Mouse (Mus musculus) intestine, postnatal 0 days (tissue): ENCODE results near the gene Fcgr4. TPM values are rescaled to one million over a fixed set of nuclear protein-coding genes. Genes with fewer than 3 reads are reported as not detected.

Experiments used
- ATAC-seq: fragments of 200-750 bp; cut with Nextera tagmentation; 2 replicates; pipeline ENCODE4 v1.8.0; 2017; ENCODE audit warnings: mild to moderate bottlenecking, moderate TSS enrichment, moderate library complexity
- H3K27ac ChIP-seq: fragments of 300-500 bp; sonication (generic); 2 replicates; pipeline ENCODE4 v1.5.1; 2014; ENCODE audit warnings: mild to moderate bottlenecking, low read depth, low read length, moderate library complexity
- H3K27me3 ChIP-seq: fragments of 300-500 bp; sonication (generic); replicated peaks from 2 replicates; pipeline ENCODE4 v1.6.1; 2014; ENCODE audit warnings: low read length, mixed read lengths; ENCODE audit not compliant: control insufficient read depth, insufficient read depth
- H3K36me3 ChIP-seq: fragments of 300-500 bp; sonication (generic); 2 replicates; pipeline ENCODE4 v1.6.1; 2014; ENCODE audit warnings: mild to moderate bottlenecking, moderate library complexity; ENCODE audit not compliant: control insufficient read depth, insufficient read depth
- H3K4me1 ChIP-seq: fragments of 300-500 bp; sonication (generic); replicated peaks from 2 replicates; pipeline ENCODE4 v1.6.1; 2014; ENCODE audit warnings: antibody characterized with exemption, low read length, mixed read lengths; ENCODE audit not compliant: control insufficient read depth, insufficient read depth
- H3K4me2 ChIP-seq: fragments of 300-500 bp; sonication (generic); replicated peaks from 2 replicates; pipeline ENCODE4 v1.6.1; 2014; ENCODE audit warnings: low read depth, mild to moderate bottlenecking, moderate library complexity
- H3K4me3 ChIP-seq: fragments of 300-500 bp; sonication (generic); 2 replicates; pipeline ENCODE4 v1.5.1; 2014; ENCODE audit warnings: low read depth, low read length
- H3K9ac ChIP-seq: fragments of 300-500 bp; sonication (generic); 2 replicates; pipeline ENCODE4 v1.6.1; 2014; ENCODE audit warnings: mild to moderate bottlenecking, low read depth, low read length
- H3K9me3 ChIP-seq: fragments of 300-500 bp; sonication (generic); 2 replicates; pipeline ENCODE4 v1.6.1; 2016; ENCODE audit warnings: mixed run types; ENCODE audit not compliant: control insufficient read depth
- CTCF ChIP-seq: sonication (generic); IDR thresholded peaks from 2 replicates; pipeline ENCODE4 v1.5.1; 2016; ENCODE audit warnings: low read depth, mild to moderate bottlenecking, control low read depth, antibody characterized with exemption, moderate library complexity
- WGBS: fragments of 180-500 bp; shearing (Covaris S2); extraction: QIAGEN DNeasy Blood & Tissue Kit; methylation state at CpG from one replicate; pipeline ENCODE4 v1.1.7; 2014; 5-methylcytosine and 5-hydroxymethylcytosine counted together
- polyA plus RNA-seq: library from polyadenylated mRNA; unstranded; fragments of >200 nt; fragmentation: Nextera tagmentation; extraction: Ambion mirVana; gene quantifications from 2 replicates; pipeline ENCODE4 v1.2.1, GENCODE M21; 2015

Fcgr4 gene
- polyA plus RNA-seq, 1 experiment from 2014 or later, result 3.7 TPM

- no peaks in the 10 kb centered on the region for H3K9me3 ChIP-seq
- no peak overlapping the region for H3K27ac ChIP-seq
- TF ChIP-seq CTCF, result no peak
- 44% methylated on average over 6 of the region's 6 CpGs for WGBS
- H3K4me1 ChIP-seq, result no peaks in the 10 kb centered on the region
- no peak overlapping the region for H3K4me3 ChIP-seq
- H3K4me2 ChIP-seq, result no peak overlapping the region
- no peak for ATAC-seq
- H3K36me3 ChIP-seq, result no peaks in the 10 kb centered on the region
- no peak overlapping the region for H3K9ac ChIP-seq
- H3K27me3 ChIP-seq, result no peaks in the 10 kb centered on the region
These were observed 13.6 kb upstream of the Fcgr4 start for GRCm38 (mm10) chr1:171005081-171005480.

GRCm38 (mm10) chr1:171005586-171005985 is 13.1 kb upstream of the Fcgr4 start:
- Histone ChIP-seq H3K27me3 (no peaks in the 10 kb centered on the region), H3K4me1 (no peaks in the 10 kb centered on the region), H3K27ac (no peak overlapping the region), H3K4me2 (no peak overlapping the region), H3K9me3 (no peaks in the 10 kb centered on the region), H3K4me3 (no peak overlapping the region), H3K36me3 (no peaks in the 10 kb centered on the region), H3K9ac (no peak overlapping the region)
- ATAC-seq, result no peak
- no peak for TF ChIP-seq CTCF

- H3K27me3 ChIP-seq, result no peaks in the 10 kb centered on the region
- no peaks in the 10 kb centered on the region for H3K4me1 ChIP-seq
- no peaks in the 10 kb centered on the region for H3K36me3 ChIP-seq
- no peak overlapping the region for H3K27ac ChIP-seq
- WGBS, result 84% methylated on average over 4 of the region's 4 CpGs
- no peak overlapping the region for H3K4me2 ChIP-seq
- H3K9me3 ChIP-seq, result no peaks in the 10 kb centered on the region
- no peak overlapping the region for H3K4me3 ChIP-seq
- H3K9ac ChIP-seq, result no peak overlapping the region
- TF ChIP-seq CTCF, result no peak
- ATAC-seq, result no peak
These were observed 12.4 kb upstream of the Fcgr4 start for GRCm38 (mm10) chr1:171006335-171006734.

- Histone ChIP-seq H3K4me2 (no peak overlapping the region), H3K4me3 (no peak overlapping the region), H3K36me3 (no peaks in the 10 kb centered on the region), H3K27me3 (no peaks in the 10 kb centered on the region), H3K9me3 (no peaks in the 10 kb centered on the region), H3K9ac (no peak overlapping the region), H3K27ac (no peak overlapping the region), H3K4me1 (no peaks in the 10 kb centered on the region)
- TF ChIP-seq CTCF, result peak; percentile 52
- WGBS, result 93% methylated on average over 2 of the region's 2 CpGs
- no peak for ATAC-seq
These were observed 11.8 kb upstream of the Fcgr4 start for GRCm38 (mm10) chr1:171006905-171007304.

- Histone ChIP-seq H3K4me2 (no peak overlapping the region), H3K4me1 (no peaks in the 10 kb centered on the region), H3K27ac (no peak overlapping the region), H3K36me3 (no peaks in the 10 kb centered on the region), H3K9ac (no peak overlapping the region), H3K4me3 (no peak overlapping the region), H3K27me3 (no peaks in the 10 kb centered on the region), H3K9me3 (no peaks in the 10 kb centered on the region)
- no peak for TF ChIP-seq CTCF
- ATAC-seq, result no peak
- 84% methylated on average over 4 of the region's 4 CpGs for WGBS
These were observed 7.0 kb upstream of the Fcgr4 start for GRCm38 (mm10) chr1:171011733-171012132.

GRCm38 (mm10) chr1:171016676-171017356 is 1.9 kb upstream of the Fcgr4 start:
- H3K27me3 ChIP-seq, result no peaks in the 10 kb centered on the region
- H3K36me3 ChIP-seq, result no peaks in the 10 kb centered on the region
- no peak overlapping the region for H3K9ac ChIP-seq
- no peak for ATAC-seq
- no peak overlapping the region for H3K4me2 ChIP-seq
- TF ChIP-seq CTCF, result no peak
- H3K4me3 ChIP-seq, result no peak overlapping the region
- H3K27ac ChIP-seq, result no peak overlapping the region
- H3K9me3 ChIP-seq, result no peaks in the 10 kb centered on the region
- no peaks in the 10 kb centered on the region for H3K4me1 ChIP-seq
- 67% methylated on average over 6 of the region's 6 CpGs for WGBS
